Mouse (Mus musculus) 3T3-L1 (cell line): ENCODE measurements around the gene Treml1.

ENCODE experiments used
- DNase-seq: peaks from one replicate; pipeline ENCODE4 v3.0.0-alpha.2; 2015; ENCODE audit warnings: low read depth, low spot score

The Treml1 gene

DNA sequence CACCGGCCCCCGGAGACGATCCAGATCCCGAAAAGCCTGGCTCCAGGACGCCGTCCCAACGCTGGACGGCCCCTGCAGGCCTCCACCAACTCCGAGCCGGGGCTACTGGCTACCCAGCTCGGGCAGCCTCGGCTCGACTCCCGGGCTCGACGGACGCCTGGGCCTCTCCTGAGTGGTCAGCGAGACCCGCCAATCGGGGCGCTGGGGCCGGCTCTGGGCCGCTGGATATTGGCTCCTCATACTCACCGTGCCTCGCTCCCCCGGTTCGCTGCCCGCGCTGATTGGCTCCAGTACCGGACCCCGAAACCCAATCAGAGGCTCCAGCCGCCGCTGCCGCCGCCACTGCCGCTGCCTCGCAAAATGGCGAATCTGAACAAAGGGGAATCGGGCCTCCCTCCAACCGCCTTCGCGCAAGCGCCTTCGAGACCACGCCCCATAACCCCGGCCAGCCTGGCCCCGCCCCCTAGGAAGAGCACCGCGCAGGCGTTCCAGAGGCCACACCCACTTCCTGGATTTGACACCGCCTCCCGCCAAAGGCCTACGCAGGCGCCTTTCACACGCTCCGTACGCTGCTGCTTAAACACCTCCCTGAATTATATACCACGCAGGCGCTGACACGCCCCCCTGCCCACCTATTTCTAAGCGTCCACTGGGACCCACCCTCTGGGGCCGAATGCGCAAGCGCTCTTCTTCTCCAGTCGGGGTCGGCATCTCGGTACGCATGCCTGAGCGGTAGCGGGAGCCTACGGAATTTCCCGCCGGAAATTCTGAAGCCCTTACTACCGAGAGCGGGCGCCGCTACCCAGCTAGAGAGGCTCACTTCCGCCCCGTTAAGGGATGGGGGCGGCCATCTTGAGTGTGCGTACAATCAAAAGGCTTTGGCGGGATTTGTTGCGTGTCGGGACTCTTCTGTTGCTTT lies 49.9 kb downstream of the Treml1 start, which contains the start of the genes Nfya and Oard1:
Nfya (minus strand) TSS at position 527 of the 919 bp plus-strand sequence.
Oard1 (plus strand) TSS at position 635 of the 919 bp plus-strand sequence.
- peak; percentile 100 for DNase-seq

DNA sequence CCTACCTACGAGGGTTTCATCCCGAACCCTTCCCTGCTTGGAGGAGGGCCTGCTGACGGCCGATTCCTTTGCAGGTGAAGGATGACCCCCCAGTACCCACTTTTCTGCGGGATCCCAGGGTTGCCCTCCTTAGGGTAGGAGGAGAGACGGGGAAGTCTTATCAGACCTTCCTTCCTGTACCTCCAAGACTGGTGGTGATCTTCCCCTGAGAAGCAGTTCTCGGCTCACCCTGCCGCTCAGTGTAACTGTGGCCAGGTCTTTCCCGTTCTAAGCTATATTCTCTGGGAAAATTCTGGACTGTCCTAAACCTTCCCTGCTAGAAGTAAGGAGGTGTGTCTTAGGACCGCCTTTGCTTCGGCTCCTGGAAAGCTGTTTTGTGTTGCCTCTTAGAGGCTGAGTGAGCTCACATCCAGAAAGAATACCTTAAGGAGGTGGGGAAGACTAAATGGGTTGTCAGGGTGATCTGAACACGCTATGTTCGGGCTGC lies 50.6 kb downstream of the Treml1 start:
- peak; percentile 75 for DNase-seq

DNA sequence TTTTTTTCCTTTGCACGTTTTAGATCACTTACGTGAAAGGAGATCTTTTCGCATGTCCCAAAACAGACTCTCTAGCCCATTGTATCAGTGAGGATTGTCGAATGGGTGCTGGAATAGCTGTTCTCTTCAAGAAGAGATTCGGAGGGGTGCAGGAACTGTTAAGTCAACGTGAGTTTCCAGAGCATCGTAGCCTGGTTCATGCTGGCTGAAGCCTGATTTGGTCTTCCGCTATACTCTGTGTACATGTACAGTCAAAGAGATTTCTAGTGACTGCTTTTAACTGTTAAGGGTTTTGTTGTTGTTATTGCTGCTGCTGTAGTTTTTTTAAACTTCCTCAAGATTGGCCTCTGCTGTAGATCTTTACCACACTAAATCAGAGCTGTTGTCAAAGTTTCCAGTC lies 51.5 kb downstream of the Treml1 start:
- DNase-seq, result peak; percentile 21

DNA sequence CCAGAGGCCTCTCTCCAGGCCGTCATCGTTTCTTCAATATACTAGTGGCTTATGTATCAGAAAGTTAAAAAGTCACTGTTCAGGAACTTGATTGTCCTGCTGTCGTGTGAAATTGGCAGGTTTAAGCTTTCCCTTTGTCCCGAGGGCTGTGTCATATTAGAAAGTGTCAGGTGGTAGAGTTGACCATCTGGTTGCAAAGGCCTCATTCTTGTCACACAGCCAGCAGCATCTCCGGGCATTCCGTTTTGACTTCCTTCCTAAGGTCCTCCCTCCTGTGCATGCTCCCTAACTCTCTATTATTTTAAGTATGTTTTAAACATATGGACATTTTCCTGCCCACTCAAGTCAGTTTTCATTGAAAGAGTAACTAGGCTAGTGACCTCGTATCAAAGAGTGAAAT lies 56.3 kb downstream of the Treml1 start:
- no peak for DNase-seq
